ENCODE assay signal across 21 mouse cellular contexts in the genomic region with DNA sequence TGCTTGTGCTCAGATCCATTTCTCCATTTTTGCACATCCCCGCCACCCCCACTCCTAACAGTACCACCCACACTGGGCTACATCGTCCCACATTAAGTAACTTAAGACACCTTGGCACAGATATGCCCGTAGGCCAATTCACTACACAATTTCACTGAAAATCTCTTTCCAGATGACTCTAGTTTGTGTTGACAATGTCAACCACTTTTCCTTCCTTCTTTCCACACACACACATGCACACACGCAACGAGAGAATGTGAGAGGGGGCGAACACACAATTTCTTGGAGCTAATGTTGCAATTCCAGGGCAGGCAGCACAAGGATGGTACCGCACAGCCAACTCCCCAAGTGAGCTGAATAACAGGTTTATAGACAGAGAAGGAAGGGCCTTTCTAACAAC.
DNase-seq lines count a peak whose midpoint lies in the region; ATAC-seq and TF ChIP-seq lines count a peak whose summit lies in the region.
"Had no signal": no experiment of that assay in that cellular context is flagged by ENCODE, and none has a peak within 500 bp of the region (broad histone marks: within the 10 kb centered on the region; RNA-seq: fewer than 3 reads in every experiment).

No protein-coding gene starts in this region.

- WGBS in midbrain, postnatal 0 days = 96% methylated on average over 7 of the region's 7 CpGs

- H3K27me3 ChIP-seq in midbrain, postnatal 0 days (ENCODE audit: insufficient read depth, low read length) = no peaks in the 10 kb centered on the region
- H3K27me3 ChIP-seq: CH12.LX, Patski had no signal

- ATAC-seq in midbrain, postnatal 0 days (ENCODE audit: low FRiP score) = no peak
- ATAC-seq: activated CD4-positive, CD25-positive, alpha-beta regulatory T cell, adult 4 months; CD4-positive, CD25-positive, alpha-beta regulatory T cell, adult 4 months; Patski had no signal

- H3K9ac ChIP-seq in midbrain, postnatal 0 days (replicated peaks; ENCODE audit: low read length, poor library complexity, severe bottlenecking) = no peak overlapping the region

- peak; percentile 53 for DNase-seq in heart, adult 11 months
- no peak for DNase-seq in heart, postnatal 10 days
- peak; percentile 67 for DNase-seq in fat pad, adult 2 months (ENCODE audit: extremely low read depth, low read depth, low spot score)
- DNase-seq in gonadal fat pad, adult 2 months (ENCODE audit: low read depth) = peak; percentile 83
- DNase-seq in adrenal gland, adult 18-20 months (ENCODE audit: low spot score in 2 of 2) = no peak
- DNase-seq in midbrain, postnatal 0 days (ENCODE audit: low spot score) = no peak
- DNase-seq: adrenal gland, adult 2 months; adrenal gland, adult 8-10 months; adrenal gland, postnatal 10 days; adrenal gland, postnatal 14 days; adrenal gland, postnatal 25 days; adrenal gland, postnatal 36 days; cerebellum, adult 11 months; cerebellum, adult 11-12 months; cerebellum, adult 18-20 months; cerebellum, adult 2 months had no signal

- H3K4me2 ChIP-seq in midbrain, postnatal 0 days (ENCODE audit: low read depth, low read length, poor library complexity, severe bottlenecking) = no peak overlapping the region

- no peaks in the 10 kb centered on the region for H3K36me3 ChIP-seq in midbrain, postnatal 0 days (ENCODE audit: insufficient read depth, low read length)

- H3K27ac ChIP-seq in midbrain, postnatal 0 days (ENCODE audit: low read depth, low read length) = no peak overlapping the region

- no peak for TF ChIP-seq CTCF in midbrain, postnatal 0 days (IDR thresholded peaks at IDR 0.05)

- no peaks in the 10 kb centered on the region for H3K9me3 ChIP-seq in midbrain, postnatal 0 days (ENCODE audit: low read length)
- H3K9me3 ChIP-seq: G1E had no signal

- H3K4me3 ChIP-seq in midbrain, postnatal 0 days (ENCODE audit: low read depth, low read length) = no peak overlapping the region

- intact Hi-C loops in heart, postnatal 10 days (cut with DNase I) = no loop called here

- H3K4me1 ChIP-seq in midbrain, postnatal 0 days (ENCODE audit: insufficient read depth, low read length) = no peaks in the 10 kb centered on the region; the same call in 1 of the 2 replicates

Comparison
In these comparisons a context has a peak if more than half of its experiments do, and no peak if none do; other contexts are left out.
1. DNase-seq: peak in heart, adult 11 months (single experiment), fat pad, adult 2 months (single experiment) and gonadal fat pad, adult 2 months (single experiment); none in heart, postnatal 10 days (0 of 2), adrenal gland, adult 18-20 months (0 of 2) and midbrain, postnatal 0 days (single experiment).